Mouse (Mus musculus) hematopoietic stem cell, adult 5-6 weeks (primary cell): ENCODE results near the gene Arnt2. TPM values are rescaled to one million over a fixed set of nuclear protein-coding genes. Genes with fewer than 3 reads are reported as not detected.
A peak's percentile ranks its signal among the peaks of the same experiment; 100 is the strongest.

Experiments
- ATAC-seq, 2 experiments: fragments of 125-278 bp in 1 of 2; replicated peaks in 1 of 2; 2 replicates each; pipeline ENCODE4 v1.8.0; 2016 to 2017; ENCODE audit warnings: inconsistent platforms in 2 of 2, mild to moderate bottlenecking in 2 of 2, moderate number of reproducible peaks in 2 of 2, low read depth in 1 of 2, moderate TSS enrichment in 1 of 2; ENCODE audit not compliant: low FRiP score in 2 of 2, poor library complexity in 2 of 2, severe bottlenecking in 2 of 2, insufficient read depth in 1 of 2, low TSS enrichment in 1 of 2
- total RNA-seq: library from RNA; stranded (forward); fragments of 172-1452, 232-1000 nt; gene quantifications from 2 replicates; pipeline ENCODE4 v1.2.3, GENCODE M21; 2017

Arnt2 gene
- total RNA-seq, 1 experiment from 2014 or later = not detected

DNA sequence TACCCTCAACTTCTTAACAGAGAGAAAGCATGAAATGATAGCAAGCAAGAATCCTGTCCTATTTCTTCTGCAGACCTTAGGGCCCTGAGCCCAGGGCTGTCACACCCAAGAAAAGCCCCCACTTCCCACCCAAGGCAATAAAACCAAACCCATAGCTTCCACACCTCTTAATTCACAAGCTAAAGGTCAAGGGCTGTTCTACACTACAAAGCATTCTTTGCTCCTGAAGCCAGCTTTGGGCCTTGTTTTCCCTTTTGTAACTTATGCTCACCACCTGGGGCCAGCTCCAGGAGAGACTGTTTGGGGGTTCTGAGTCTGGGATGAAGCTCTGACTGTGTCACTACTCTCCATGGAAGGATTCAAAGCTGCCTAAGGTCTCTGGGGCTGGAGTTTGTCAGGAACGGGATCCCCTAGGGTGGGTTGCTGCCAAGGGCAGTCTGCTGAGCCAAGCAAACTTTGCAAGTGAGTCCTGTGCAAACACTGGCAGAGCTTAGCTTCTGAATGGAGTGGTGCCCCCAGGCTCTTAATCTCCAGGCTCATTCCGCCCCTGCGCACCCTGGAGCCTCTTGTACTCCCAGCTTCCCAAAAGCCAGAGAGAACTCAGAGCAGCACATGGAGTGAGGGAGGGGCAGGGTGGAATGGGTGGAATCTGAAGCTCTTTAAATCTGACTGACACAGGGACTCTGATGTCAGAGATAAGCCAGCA, 161.9 kb downstream of the Arnt2 start:
- ATAC-seq = no peak

DNA sequence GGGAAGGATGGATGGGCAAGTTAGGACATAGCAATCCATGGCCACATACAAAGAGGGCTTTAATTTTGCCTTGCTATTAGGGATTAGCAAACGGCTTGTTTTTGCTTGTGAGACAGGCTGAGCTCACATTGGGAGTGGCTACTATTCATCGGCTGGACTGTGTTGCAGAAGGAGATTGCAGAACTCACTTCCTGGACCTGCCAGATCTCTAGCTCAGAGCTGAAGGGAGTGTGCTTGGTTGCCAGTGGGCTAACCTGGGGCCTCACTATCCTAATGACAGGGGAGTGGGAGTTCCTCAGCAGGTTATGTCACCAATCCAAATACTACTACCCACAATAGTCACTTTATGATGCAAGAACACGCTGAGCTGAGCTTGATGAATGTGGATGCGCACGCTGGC, 163.1 kb downstream of the Arnt2 start:
- no peak for ATAC-seq

DNA sequence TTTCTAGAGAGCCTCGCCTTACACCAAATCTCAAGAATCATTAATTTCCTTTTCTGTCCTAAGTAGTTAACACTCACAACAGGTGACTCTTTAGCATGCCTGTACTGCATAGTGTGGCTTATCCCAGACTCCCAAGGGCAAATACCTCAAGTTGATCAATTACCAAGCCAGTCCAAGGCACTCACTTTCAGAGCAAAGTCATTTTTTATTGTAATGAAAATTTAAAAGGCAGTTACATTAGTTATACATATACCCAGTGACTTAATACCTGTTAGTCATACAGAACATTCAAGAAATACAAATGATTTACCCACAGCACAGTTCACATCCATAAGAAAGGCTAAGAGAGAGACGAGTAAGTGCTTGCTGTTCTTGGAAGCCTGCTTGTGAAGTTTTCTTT, 163.9 kb downstream of the Arnt2 start:
- no peak for ATAC-seq

DNA sequence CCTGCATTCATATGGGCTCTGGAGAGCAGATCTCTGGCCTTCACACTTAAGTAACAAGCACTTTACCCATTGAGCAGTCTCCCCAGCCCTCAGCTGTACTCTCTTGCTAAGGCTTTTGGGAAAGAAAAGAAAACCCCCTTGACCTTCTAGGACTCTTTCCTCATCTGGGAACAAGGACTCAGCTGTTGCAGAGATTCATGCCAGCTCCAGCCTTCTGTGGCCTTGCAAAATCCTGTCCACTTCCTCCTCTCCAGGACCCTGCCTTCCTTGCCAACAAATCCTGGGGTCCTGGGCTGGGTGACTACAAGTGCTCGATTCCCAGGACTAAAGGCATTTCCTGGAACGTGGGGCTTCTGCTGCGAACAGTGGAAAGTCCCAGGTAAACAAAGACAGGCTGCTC, 169.6 kb downstream of the Arnt2 start:
- ATAC-seq = no peak

DNA sequence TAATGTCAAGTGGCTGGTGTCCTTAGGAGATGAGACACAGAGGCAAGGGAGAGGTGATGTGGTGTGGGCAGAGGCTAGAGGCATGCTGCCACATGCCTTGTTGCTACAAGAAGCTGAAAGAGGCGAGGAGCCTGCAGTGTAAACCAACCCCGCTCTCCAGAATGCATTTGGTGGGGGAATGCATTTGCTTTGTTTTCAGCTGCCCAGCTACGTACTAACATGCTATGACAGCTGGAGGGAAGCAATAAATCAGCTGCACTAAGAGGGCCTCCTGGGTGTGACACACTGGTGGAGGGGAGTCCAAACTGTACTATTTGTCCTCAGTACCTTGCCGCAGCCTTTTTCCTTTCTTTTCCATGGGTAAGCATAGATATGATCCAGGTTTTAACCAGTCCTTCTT, 172.3 kb downstream of the Arnt2 start:
- no peak for ATAC-seq

DNA sequence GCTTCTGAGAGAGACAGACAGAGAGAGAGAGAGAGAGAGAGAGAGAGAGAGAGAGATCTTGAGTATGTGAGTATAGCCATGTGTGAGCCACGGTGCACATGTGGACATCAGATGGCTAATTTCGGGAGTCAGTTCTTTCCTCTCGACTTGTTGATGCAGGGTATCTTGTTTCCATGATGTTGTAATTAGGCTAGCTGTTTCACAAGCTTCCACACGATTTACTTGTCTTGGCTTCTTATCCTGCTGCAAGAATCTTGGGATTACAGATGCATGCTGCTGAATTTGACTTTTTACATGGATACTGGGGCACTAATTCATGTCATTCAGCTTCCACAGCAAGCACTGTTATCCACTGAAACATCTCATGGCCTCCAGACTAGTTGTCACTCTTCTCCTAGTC, 178.6 kb downstream of the Arnt2 start:
- no peak for ATAC-seq

DNA sequence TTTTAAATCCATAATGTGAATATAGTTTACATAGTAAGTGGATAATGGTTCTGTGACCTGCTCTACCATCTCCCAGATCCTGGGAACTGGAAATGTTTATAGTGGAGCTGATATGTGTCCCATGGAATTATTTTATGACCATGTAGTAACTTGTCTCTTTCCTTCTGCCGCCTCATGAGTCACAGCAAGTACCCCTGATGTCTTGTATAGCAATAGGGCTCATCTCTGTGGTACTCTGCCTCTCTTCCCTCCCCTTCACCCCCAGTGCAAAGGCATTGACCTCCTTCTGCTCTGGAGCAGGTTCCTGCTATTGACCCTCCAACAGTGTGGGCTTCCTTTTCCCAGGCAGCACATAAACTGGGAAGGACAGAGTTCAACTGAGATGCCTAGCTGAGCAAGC, 182.3 kb downstream of the Arnt2 start:
- no peak for ATAC-seq

DNA sequence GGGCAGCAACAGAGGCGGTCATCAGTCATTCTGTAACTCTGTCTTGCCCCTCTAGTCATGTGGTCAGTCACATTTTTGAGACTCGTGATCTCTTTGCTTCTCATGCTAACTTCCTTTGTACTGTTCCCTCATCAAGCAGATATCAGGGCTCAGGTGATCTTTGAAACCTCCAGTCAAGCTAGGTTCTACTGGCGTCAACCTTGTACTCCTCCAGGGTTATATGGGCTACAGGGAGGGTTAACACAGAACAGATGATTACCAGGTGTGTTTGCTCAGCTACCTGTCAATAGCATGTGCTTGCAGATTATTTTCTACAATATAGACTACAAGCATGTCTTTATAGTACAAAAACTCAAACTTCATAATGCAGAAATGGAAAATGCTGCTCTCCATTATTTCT, 183.1 kb downstream of the Arnt2 start:
- ATAC-seq = no peak

DNA sequence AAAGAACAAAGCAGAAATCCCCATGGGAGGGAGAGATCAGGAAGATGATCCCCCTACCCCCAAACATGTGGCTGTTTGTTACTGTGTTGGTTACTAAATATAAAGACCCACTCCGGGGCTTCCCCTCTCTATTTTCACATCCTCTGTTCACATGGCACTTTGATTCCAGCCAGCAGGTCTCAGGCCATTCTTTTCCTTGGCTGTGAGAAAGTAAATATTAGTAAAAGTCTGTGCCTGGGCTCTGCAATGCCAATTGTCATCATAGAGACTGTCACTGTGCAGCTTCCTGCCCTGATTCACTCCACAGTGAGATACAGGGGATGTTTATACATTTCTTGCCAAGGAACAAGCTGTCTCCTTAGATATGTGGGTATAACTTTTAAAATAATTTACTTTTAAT, 197.9 kb downstream of the Arnt2 start:
- no peak for ATAC-seq

DNA sequence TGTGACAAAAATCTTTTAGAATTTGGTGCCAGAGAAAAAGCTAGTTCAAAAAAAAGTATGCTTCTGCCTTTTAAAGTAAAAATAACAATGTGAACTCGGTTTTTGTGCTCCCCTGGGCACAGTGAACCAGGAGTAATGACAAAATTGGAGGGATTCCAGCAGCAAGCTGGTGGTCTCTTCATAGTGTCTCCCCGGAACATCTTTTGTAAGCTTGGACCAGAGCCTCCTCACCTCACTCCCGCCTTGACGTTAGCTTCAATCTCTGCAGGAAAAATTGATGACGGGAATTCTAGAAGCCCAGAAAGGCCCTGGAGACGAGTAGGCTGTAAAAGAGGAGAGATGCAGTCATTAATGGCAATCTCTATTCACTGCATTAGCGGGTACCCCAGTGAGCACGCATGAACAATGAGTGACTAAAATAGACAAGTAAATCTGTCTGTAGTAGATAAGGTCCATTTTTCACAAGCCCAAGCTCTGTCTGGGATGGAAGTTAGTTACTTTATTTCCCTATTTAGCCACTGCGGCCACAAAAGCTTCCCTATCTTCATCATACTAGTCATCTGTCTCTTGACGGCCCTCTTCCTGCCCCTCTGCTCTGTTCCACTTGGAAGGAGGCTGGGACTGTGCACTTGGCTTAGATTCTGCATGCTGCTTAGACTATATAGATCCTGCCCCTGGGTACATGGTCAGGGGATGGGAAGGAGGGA, 199.2 kb downstream of the Arnt2 start:
- 0 out of 4 replicates have a peak, but pooled peaks of 1 of the 2 experiments have one; percentile 7 for ATAC-seq

DNA sequence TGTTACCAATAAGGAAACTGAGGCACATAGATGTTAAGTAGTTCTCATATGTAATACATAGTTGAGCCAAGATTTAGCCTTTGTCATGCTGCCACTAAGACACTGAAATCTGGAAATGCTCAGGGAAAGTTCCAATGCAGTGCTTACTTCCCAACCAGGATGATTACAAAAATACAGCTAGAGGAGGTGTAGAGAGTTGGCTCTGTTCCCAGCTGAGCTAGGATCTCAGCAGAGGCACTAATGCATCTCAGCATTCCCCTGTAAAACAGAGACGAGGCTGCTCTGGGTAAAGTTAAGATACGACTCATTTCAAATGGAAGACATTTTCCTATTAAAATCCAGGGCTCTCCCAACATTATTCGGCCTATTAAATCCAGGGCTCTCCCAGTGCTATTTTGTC, 206.0 kb downstream of the Arnt2 start:
- ATAC-seq = no peak

DNA sequence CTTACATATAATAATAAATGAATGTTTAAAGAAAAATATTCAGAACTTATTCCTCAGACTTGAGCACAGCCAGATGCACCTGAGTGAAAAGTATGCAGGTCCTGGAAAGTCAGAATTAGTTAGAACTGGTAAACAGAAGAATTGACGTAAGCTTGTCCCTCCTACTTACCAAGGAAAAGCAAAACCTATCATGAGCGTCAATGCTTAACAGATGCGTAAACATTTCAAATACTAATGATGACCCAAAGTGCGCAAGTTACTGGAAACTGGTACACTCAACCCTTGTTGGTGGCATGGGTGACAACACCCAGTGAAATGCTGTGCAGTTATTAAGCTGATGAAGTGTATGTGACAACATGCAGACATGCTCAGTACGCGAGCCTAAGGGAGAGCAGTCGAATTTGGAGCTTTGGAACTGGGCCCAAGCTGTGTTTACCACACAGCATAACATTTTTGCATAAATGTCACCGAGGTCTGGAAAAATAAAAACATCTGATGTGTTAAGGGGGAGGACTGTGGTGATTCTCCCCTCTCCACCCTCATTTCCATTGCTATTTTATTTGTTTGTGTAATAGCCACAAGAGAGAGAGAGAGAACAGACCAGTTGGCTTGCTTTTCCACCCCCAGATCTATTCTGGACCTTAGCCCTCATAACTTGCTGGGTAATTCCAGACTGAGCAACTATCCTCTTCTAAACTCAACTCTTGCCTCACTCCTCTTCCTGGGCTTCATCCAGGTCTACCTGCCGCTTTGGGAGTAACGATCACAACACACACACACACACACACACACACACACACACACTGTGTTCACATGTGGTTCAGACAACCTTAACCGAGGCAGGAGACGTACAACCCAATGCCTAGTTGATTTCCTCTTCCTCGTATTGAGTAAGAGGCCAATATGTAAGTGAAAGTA, 208.6 kb downstream of the Arnt2 start:
- no peak for ATAC-seq

DNA sequence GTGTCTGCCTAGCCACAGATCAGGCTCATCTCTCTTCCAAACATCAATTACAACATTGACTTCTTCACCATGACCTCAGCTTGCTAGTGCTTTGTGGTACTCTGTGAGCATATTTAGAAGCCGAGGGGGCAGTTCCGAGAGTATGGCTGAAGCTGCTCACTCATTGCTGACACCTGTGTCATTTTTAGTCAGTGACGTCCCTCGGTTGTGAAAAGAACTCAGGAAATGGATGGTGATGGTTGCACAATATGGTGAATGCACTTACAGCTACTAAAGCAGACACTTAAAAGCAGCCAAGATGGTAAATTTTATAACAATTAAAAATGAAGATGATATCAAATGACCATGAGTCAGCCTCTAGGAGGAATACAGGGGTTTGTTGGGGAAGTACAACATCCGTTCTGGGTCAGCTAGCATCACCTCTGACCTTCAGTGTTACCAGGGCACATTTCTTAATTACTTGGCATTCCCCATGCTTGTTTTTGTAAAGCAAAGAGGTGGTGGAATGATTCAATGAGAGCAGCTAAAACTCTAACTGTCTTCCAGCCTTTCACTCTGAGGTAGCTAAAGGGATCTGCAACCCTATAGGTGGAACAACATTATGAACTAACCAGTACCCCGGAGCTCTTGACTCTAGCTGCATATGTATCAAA, 212.6 kb downstream of the Arnt2 start:
- ATAC-seq = peak in 1 of 2 experiments; percentile 21; a peak in 1 of 4 replicates

Other genes starting within 250 kb of the Arnt2 start
- gene Gm2115, start 118.8 kb upstream of the Arnt2 start, total RNA-seq = not detected in 2 replicates
- 7.0 and 9.8 TPM in 2 replicates for gene Fah, start 196.5 kb upstream of the Arnt2 start, total RNA-seq